Mouse (Mus musculus) kidney, postnatal 4 days (tissue): ENCODE results near the gene Cmya5.

Experiments used
- DNase-seq, 2 experiments: peaks; one replicate each; pipeline ENCODE4 v3.0.0; 2021; ENCODE audit warnings: mixed read lengths in 2 of 2

Gene Cmya5

DNA sequence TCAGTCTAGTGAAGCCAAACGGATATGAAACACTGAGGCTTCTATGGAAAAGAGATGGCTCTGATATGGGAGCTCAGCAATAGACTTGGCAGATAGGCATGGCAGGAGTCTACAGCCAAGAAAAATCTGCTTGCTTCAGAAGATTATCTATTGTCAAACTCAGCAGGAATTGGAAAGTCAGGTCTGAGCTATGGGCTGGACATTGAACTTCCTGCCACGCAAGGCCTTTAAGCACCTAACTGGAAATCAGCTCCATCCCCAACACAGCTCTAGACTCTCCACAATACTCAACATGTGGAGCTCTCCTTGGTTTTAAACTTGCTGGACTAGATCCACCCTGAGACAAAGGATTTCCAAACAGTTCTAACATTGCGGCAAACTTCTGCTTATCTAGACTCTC is 84.1 kb downstream of the Cmya5 start:
- no peak for DNase-seq

DNA sequence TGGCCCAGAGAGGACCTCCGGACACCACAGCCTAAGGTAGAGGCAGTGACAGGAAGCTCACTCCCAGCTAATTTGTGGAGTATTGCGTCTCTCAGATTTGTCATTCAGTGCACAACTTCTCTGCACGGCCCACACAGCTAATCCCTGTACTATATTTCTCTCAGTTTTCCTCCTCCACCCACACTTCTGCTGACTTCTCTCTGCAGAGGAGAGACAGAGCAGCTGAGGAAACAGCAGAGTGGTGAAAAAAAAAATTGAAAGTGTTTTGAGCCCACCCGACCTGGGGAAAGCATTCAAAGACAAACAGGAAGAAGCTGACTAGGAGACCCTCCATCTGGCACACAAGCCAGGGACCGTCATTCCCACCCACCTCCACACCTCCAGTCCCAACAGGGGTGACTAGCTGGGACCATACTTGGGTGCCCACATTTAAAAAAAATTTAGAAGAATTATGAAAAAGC is 85.9 kb downstream of the Cmya5 start:
- DNase-seq = no peak

DNA sequence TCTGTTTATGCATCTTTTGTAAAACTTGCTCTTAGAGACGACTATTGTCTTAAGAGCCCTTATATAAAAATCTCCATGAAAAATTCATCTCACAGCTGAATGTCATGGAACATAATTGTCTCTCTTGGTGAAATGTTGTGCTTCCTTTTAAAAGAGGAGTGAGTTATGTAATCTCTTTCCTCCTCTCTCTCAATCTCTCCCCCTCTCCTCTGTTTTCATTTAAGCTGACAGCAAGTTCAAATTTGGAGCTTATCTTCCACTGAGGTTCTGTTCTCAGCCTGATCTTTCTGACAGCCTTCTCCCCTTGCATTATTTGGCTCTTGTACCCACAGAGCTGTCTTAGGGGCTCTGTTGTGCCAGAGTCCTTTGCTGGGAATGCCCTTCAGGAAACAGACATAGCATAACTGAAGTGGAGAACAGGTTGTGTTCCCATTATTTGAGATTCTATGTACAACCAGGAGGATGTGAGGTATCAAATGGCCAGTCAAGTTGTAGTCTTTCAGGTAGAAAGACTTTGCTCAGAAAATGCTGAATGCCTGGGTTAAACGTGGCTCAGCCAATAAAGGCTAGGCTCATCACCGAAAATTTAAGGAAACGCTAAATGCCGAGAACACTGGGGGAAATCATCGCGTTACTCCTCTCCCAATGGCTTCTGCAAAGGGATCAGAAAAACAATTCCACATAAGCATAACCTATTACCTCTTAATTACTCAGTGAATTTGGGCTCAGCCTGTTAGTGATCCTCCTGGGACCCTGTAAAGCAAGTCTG is 86.8 kb downstream of the Cmya5 start:
- no peak for DNase-seq

DNA sequence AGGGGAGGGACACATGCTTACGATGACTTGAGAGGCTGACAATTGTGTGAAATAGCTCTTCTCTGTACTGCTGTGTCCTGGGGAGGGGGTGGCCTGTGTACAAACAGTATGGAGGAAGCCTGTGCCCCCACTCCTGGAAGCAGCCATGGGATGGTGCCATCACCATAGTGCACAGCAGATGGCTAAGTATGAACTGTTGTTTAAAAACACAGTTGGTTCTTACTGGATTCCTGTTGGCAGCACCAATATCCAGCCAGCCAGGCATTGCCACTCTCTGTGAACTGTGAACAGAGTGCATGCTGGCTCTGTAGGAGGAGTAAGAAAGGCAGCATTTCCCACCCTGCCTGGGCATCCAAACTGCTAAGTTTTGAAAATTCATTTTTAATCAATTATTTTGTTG is 88.4 kb downstream of the Cmya5 start:
- no peak for DNase-seq

DNA sequence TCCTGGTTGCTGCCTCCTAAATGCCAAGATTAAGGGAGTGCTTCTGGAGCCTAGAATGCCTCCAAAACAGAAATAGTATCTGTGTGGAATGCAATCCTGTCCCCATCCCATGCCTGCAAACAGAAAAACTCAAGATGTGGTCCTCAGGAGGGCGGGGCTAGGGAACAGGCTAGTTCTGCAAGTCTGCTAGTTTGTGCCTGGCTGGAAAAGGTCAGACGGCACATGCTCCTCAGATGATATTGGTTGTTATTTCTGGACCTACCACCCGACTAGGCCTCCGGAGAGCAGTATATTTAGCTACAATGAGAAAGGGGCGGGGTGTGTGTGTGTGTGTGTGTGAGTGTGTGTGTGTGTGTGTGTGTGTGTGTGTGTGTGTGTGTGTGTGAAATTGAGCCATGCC is 93.0 kb downstream of the Cmya5 start:
- DNase-seq = no peak

DNA sequence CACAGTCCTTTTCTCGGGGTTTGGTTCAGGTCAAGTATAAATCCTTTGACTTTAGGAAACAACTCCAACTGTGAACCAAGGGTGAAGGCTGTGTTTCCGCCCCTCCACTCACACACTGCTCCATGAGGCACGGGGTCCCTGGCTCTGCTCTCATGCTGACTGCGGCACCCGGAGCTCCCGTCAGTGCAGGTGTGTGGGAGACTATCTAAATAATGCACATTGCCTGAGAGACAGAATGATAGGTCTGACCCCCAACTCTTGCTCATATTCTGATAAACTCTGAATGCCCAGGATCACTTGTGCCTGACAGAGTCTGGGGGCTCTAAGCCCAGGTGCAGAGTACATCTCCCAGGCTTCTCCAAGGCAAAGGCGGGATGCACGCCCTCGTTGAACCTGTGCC is 103.5 kb downstream of the Cmya5 start:
- DNase-seq = no peak

DNA sequence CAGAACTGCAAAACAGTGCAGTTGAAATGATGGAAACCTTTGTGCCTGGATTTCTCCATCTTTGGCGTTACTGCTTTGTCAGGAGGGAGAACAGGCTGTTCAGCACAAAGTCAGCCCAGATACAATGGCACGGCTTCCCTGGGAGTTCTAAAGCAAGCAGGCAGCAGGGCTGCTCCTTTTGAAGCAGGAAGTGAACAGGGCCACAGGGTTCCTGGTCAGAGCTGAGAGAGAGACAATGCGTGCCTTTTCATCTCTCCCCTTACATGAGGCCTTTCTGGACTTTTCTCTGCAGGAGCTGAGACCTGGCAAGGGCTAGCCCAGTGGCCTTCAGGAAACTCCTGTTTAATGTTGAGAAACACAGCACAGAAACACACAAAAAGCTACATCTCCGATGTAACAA is 108.3 kb downstream of the Cmya5 start:
- DNase-seq = no peak

DNA sequence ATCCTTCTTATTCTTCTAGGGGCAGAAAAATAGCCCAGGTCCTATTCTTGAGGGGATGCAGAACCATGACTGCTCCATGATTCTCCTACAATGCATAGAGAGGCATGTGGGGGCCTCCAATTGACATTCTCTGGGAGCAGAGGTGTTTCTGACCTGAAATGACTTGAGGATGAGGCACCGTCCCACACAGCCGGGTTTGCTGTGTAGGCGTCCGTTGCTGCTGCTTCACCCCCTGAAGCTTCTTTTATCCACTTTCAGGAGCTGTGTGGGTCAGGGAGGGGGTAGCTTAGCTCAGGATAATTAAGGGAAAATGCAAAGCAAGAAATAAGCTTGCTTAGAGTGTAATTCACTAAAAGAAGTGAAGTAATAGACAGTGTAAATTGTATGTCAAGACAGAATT is 115.2 kb downstream of the Cmya5 start:
- DNase-seq = no peak

DNA sequence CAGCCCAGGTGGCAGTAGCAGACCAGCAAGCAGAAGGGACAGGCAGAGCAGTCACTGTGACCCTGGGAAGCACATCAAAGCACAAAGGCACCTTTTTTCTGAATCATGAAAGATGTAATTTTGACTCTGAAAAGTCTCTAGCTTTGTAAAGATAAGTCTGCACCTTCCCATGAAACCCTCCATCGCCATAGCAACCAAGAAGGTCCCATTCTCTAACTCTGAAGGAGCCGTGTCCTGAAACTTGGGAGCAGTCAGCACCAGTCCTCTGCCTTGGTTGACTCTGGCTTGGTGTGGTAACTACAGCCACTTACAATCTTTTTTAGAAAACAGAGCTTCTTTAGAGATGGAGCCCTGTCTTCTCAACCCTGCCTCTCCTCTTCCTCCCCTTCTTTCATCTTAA is 119.7 kb downstream of the Cmya5 start:
- DNase-seq = no peak

DNA sequence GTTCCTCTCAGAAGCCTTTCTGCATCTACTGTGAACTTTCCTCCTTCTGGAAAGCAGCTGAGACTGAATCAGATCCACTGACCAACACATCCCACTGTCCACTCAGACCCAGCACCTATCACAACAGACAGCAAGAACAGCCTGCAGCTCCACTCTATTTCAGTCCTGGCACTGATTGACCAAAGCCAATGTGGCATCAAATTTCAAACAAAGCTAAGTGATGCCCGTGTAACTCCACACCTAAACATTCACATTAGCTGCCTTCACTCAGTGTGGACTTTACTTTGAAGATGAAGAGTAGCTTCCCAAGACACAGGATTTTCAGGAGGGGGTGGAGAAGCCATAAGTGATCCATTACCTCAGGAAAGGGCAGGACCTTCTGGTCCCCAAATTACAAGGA is 122.4 kb downstream of the Cmya5 start:
- DNase-seq = no peak

DNA sequence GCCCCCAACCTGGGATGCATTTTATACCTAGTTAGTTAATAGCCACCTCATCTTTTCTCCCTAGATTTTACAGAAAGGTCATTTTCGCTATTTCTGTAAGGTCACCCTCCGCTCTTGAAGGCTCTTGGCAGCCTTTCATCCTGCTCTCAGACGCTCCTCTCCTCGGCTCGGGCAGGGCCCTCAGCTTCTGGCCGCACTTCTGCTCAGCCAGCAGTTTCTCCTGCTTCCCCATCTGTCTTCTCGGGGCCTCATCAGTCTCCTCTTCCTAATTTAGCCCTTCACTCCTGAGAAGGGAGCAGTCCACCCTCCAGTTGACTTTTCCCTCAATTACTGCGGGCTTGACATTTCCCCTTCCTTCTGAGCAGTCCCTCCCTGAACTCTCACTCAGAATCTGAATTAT is 131.6 kb downstream of the Cmya5 start:
- peak in 1 of 2 experiments; percentile 13 for DNase-seq

DNA sequence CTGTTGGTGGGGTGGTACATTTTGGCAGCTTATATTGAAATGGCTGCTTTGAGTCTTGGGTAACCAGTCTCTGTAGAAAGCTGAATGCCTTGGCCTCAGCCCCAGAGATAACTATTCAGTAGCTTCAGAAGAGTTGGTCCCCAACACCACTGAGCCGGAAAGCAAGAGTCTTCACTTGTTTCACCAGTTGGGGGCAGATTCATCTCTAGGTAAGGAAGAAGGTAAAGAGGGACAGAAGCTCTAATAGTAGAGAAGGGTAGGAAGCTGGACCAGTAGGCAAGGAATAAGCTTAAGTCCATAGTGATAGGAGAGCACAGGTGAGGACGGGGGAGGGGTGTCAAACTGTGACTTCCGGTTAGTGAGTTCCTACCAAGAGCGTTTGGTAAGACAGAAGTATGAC is 133.2 kb downstream of the Cmya5 start:
- no peak for DNase-seq

DNA sequence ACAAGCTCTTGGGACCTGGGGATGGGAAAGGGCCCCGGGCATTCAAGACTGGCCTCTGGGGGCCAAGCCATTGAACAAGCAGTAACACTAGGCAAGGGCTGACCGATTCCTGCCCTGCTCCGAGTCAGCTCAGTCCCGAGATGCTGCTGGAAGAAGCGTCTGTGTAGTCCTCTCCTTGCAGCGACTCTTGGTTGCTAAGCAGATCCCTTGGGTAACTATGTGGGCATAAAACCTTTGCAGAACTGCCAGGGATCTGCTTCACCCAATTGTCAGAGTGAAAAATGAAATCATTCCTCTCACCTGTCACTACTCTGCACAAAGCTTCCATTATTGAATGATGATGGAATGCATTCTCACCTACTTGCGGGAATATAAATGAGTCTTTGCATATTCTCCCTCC is 134.0 kb downstream of the Cmya5 start:
- no peak for DNase-seq

DNA sequence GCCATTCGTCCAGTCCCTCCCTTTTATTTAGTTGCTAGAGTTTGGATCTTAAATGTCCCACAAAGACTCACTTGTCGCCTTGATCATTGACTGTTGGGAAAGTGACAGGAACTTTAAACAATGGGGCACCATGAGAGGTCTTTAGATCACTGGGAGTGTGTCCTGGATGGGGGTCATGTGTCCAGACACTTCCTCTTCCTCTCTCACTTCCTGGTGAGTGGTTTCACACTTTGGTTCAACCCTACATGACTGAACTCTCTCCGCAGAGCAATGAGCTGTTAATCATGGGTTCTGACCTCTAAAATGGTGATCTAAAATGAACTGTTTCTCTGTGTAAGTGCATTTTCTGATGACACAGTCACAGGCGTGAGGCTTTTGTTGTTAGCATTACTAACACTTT is 137.4 kb downstream of the Cmya5 start:
- no peak for DNase-seq

DNA sequence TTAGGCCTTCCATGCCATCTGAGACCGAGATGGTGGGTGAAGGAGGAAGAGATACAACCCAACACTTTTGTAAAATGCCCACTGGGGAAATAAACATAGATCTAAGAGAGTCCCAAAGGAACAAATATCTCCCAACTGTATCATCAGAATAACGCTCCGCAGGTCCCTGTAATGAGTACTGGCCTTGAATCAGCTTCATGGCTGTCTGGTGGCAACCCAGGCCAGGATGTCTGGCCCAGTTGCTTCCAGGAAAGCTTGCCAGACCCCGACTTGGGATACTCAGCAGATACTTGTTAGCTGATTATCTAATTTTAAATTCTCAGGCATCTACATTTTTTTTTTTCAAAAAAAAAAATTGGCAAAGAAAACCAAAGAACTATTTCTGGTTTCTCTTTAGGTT is 138.2 kb downstream of the Cmya5 start:
- no peak for DNase-seq

DNA sequence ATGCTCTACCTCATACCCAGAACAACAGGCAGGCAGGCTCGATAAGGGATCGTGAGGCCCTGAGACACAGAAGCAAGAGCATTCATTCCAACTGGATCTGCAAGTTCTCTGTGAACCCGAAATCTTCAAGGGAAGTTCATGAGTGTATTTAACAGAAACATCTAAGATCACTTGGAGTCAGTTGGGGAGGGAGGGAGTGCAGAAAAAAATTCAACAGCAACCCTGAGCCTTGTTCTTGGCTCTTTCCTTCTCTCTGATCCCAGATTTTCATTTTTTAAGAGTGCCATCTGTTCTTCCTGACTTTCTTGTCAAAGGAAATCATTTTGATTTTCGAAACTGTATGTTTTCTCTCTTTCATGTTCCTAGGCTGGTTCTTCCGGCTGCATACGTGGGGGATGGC is 140.5 kb downstream of the Cmya5 start:
- DNase-seq = no peak

DNA sequence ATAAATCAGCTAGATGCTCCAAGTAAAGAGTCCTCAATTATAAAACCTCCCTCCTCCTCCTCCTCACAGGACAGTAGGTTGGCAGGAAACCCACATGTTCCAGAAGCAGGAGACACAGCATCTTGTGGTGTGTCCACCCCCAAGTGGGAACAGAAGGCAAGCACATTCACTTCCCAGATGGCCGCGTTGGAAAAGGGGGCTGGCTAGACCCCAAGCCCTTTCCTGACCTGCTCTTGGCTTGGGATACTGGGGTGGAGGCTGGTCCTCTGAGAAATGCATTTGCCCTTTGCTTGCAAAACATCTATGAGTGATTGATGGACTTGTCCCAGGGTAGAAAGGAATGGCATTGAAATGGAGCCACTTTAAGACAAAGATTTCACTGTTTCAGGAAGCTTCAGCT is 142.1 kb downstream of the Cmya5 start:
- no peak for DNase-seq

DNA sequence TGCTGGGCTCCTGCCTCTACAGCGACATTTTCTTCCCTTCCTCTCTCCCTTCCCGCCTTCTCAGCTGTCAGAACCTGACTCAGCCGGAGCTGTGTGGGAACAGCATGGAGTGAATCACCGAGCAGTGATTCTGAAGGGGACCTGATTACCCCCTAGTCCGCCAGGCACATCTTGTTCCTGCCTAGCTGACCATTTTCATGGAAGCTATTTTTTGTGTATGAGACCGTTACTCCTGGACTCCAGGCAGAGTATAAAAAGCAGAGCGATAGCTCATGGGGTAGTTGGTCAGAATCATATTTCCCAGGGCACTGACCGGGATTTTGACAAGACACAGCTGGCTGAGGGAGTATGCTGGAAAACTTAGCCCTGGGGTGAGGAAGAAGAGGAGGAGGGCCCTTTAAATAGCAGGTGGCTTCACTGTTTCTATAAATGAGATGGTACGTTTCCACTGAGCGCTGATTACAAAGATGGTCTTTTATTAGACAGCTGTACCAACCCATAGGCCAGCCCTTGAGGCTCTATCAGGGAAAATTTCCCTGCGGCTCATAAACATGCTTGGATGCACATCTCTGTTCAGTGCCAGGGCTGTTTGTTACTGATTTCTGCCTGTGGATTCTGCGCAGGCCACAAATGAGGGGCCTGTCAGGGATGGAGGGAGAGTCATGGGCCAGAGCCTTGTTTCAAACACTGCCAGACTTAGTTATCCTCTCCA is 143.7 kb downstream of the Cmya5 start:
- peak; percentile 10 to 16 for DNase-seq

DNA sequence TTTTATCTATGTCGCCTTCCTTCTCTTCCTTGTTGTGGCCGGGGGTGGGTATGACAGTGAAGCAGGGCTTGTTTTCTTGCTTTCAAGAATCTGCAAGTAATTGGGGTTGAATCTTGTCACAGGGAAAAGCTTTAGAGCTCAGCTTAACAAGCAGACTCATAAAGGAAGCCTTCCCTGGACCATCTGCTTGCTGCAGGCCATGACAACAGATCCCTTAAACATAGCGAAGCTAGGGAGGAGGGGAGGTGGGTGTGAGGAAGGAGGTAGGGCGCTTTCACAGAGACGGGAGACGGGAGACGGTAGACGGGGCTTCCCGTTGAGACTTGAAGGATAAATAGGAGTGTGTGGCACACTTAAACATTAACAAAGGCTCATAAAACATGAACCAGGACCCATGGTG is 144.7 kb downstream of the Cmya5 start:
- DNase-seq = no peak

DNA sequence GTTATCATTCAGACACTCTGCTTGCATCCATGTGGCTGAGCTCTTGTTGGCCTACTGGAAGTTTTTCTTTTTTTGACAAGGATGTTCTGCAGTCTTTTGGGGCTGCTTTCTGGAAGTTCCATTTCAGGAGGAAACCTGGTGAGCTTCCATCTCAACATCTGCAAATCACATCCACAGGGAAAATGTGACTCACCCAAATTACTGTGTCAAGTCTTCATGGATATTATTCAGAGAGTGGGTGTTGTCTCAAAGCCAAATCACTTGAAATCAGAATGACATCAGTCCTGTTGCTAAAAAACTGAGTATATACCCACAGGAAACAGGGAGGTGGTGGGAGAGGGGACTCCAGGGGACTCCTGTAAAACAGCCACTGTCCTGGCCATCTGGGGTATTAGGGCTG is 149.8 kb downstream of the Cmya5 start:
- no peak for DNase-seq

DNA sequence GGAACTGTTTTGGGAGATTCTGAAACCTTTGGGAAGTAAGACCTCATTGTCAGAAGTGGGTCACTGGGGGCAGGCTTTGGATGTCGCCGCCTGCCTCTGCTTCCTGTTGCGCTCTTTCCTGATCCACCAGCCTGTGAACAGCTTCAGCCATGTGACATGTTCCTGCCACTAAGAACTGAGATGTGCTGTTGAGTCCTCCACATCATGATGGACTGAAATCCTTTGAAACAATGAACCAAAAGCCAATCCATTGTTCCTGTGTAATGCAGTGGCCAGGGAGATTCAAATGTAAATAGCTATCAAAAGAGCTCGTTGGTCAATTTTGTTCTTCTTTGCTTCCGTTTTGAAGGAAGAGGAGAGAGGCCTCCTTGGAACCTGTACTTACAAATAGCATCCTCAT is 151.7 kb downstream of the Cmya5 start:
- no peak for DNase-seq
